Mouse (Mus musculus): Measurements from ENCODE around the gene Sh2d5.

DNA sequence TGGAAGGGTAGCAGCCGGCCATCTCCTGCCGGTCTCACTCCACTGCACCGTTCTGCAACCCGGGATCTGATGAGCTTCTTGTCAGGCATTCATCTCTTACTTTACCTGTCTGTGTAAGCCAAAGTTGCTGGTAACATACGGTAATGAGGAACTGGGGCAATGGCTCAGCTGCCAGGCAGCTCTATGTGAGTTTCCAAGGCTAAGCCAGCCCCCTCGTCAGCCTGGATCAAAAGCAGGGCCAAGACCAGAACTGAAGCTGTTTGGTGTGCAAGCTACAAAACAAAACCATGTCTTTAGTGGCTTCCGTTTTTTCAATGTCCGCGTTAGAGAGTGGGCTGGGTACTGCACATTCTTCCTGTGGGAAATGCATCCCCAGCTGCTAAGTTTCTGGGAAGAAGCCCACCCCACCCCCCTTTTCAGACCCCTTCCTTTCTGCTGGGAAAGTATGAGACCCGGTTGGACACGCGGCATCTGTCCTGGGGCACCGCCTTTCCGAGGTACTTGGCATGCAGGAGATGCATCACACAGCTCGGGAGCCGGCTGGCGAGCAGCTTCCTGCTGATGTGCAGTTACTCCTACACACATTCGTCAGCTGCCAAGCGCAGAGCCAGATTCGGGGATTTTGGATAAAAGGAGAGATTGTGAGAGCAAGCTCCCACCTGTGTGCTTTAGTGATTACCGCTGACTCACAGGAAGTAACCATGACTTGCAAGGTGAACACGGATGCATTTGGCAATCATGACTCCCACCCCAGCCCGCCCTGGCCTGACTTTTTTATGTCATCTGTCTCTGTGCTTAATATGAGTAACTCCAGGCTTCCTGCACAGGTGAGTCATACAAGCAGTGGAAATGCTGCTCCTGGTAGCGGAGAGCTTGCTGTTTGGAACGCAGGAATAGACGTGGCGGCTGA lies 3.2 kb upstream of the Sh2d5 start:
- TF ChIP-seq CTCF (IDR thresholded peaks at IDR 0.05; ENCODE audit: low read depth, low read length) = no peak
- no peak for TF ChIP-seq POLR2A (IDR thresholded peaks at IDR 0.05; ENCODE audit: extremely low read depth, insufficient read depth, low read length)
